Mouse (Mus musculus) urinary bladder, adult 18-20 months (tissue): ENCODE measurements at regions not wholly inside any gene's neighbourhood (a gene's known extent, or its start where the extent isn't known, plus 50 kb on each side); places are given as distances from the start of the nearest gene placed in this dataset.
A peak's percentile ranks its signal among the peaks of the same experiment; 100 is the strongest.
"Not testable (repeated sequence)": the region's sequence is repeated elsewhere in the genome, so short reads cannot be mapped to it uniquely, and the experiment has no call there.

Experiments used
- DNase-seq, 2 experiments: peaks; one replicate each; pipeline ENCODE4 v3.0.0; 2022; ENCODE audit warnings: low spot score in 2 of 2, mixed read lengths in 2 of 2

DNA sequence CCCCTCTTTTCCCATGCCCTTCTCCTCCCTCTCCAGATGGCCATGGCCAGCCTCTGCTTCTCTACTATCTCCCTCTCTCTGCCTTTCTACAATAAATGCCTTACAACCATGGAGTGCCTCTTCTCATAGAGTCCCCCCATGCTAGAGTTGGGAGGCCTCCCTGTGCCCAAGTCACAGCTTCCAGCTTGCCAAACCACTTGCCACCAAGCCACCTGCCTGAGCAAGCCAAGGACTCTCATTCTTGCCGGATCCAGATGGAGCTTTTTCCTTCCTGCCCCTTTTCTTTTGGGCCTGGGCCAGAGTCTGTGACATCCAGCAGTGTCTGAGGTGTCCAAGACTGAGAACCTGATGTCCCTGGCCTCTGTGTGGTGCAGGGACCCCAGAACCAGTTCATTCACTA, 367.4 kb upstream of the Arhgap42 start:
- no peak for DNase-seq

DNA sequence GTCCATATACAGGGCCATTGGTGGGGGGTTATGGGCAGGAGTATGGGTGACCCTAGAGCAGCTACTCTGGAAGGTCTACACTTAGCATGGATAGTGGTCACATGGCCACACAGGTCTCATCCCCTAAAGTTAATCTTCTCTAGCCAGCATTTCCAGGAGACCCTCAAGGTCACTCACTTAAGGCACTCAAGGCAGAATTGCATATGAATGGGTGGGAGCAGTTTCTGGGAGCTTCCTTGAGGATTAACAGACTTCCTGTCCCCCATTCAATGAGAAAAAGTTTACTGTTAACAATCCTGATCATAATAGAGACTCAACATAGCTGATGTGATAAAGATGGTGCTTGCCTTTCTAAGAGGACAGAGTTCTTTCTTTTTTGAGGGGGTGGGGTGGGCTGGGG, 352.4 kb upstream of the Arhgap42 start:
- DNase-seq, result no peak

DNA sequence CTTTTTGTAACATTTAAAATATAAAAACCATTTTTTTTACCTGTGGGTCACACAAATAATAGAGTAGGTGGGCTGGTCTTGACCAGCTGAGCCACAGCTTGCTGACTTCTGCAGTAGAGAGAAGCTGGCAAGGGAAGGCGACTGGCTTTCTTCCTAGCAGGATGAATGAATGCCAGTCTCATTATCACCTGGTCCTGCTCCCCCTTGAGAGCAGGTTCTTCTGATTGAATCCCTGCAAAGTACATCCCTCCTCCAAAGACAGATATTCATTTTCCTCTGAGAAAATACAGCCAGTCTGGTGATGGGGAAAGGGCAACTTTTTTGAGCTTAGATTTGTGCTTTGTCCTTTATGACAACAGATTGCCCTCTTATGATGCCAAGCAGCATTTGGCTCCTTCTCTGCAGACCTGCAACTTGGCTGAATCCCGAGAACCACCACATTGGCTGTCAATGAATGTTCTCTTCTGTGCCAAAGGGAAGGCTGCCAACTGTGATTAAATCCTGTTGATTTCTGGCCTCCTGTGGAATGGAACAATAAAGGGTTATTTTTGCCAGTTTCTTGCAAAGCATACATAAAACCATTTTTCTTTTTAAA, 344.2 kb upstream of the Arhgap42 start:
- no peak for DNase-seq

DNA sequence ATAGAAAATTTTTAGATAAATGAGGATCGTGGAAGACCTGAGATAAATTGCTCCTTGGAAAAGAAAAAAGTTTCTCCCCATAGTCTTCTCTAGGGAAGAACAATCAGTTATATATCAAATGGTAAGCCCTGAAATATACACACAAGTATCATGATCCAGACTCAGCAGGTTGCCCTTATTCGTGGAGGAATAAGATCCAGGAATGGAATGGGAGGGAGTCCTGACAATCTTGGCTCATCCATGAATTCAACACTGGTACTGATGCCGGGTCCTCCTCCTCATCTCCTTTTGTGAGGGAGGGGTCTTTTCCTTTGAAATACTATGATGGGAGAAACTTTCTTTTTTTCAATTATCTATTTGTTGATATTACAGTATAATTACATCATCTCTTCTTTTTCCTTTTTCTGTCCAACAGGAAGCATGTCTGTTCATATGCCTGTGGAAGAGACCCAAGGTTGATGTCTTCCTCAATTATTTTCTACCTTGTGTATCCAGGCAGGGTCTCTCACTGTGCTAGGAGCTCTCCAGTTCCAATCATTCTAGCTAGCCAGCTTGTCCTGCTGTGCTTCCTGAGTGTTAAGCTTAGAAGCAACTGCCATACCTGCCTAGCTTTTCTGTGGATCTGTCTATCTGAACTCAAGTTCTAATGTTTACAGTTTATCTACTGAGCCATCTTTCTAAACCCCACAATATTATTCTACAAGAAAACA, 343.6 kb upstream of the Arhgap42 start:
- no peak for DNase-seq

- DNase-seq, result no peak
These were observed 329.2 kb upstream of the Arhgap42 start for GRCm38 (mm10) chr9:9568040-9568649.

GRCm38 (mm10) chr9:9564551-9564950, 325.6 kb upstream of the Arhgap42 start:
- no peak for DNase-seq

DNA sequence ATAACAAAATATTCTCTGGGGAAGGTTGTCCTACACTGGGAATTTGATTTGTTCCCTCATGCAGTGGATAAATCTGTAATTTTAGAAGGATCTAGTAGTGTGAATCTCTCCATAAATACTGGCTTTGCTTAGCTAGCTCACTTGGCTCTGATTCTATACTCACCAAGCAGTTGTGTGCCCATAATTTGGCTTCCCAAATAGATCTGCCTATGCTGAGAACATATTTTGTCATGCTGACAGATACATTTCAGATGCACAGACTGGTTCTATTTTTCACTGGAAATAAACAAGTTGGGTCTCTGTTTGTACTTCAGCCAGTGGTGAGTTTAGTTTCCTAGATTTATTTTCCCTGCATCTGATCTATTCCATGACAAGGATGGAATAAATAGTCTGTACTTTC, 309.8 kb upstream of the Arhgap42 start:
- no peak for DNase-seq

GRCm38 (mm10) chr9:9547570-9547969, 308.7 kb upstream of the Arhgap42 start:
- DNase-seq, result no peak

- no peak for DNase-seq
These were observed 308.2 kb upstream of the Arhgap42 start for GRCm38 (mm10) chr9:9547121-9547520.

DNA sequence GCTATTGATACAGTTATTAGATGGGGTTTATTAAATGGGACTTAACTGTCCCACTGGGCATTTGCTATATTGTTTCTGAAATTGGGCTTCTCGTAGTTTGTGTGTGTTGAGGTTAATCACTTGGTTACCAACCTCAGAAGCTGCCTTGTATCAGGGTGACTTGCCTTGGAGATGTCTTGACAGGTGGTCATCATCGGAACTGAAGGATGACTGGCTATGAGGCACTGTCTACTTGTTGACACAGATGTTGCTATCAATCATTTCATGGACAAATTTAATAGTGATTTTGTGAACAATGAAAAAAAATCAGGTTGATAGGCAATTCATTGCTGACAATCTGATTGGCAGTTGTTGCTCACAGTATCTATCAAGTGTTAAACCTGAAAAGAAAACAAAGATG, 261.4 kb upstream of the Arhgap42 start:
- no peak for DNase-seq

- DNase-seq, result no peak
These were observed 254.8 kb upstream of the Arhgap42 start for GRCm38 (mm10) chr9:9493594-9494182.

GRCm38 (mm10) chr9:9477145-9477544, 238.2 kb upstream of the Arhgap42 start:
- DNase-seq, result no peak

DNA sequence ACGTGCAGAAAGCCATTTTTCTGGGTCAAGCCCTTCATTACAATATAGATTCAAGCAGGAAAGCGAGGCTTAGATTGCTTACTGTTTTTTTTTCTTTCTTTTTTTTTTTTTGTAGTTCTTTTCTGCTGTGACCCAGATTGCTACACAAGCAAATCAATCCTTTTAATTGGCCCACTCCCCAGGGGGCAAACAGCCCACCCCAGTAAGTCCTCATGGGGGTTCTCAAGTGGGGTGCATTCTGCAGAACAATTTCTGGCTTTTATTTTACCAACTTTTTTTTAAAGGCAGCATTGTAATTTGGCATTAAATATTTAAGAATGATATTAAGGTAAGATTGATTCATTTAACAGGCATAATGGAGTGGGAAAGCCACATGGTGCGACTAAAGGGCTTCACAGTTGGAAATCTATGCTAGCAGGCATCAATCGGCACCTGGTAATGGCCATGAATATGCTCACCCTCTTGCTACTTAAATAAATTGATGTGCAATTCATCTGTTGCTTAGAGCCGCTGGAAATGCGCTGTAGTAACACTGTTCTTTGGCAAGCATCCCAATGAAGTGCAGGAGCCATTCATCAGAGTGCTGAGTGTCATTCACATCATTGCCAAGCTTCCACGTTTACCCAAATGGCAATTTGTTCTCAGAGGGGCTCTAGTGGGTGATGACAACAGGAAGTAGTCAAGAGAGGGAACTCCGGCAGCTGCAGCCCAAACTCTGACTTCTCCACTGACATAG, 236.3 kb upstream of the Arhgap42 start:
- DNase-seq, result no peak

GRCm38 (mm10) chr9:9444213-9444612, 205.3 kb upstream of the Arhgap42 start:
- no peak for DNase-seq

DNA sequence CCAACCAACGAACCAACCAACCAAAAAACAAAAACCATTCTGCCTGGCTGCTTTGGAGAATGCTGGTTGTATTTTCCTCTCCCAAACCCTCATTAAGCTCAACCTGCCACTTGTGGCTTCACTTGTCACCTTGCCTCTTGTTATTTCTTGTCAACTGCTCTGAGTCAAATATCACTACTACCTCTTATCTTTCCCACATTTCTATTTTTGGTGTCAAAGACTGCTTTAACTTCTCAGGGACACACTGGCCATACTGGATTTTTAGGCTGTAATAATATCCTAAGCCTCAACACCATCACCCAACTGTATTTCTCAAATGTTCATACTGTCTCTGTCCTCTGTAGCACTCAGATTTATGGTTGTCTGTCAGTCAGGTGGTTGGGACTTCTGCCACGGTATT, 181.4 kb upstream of the Arhgap42 start:
- no peak for DNase-seq

DNA sequence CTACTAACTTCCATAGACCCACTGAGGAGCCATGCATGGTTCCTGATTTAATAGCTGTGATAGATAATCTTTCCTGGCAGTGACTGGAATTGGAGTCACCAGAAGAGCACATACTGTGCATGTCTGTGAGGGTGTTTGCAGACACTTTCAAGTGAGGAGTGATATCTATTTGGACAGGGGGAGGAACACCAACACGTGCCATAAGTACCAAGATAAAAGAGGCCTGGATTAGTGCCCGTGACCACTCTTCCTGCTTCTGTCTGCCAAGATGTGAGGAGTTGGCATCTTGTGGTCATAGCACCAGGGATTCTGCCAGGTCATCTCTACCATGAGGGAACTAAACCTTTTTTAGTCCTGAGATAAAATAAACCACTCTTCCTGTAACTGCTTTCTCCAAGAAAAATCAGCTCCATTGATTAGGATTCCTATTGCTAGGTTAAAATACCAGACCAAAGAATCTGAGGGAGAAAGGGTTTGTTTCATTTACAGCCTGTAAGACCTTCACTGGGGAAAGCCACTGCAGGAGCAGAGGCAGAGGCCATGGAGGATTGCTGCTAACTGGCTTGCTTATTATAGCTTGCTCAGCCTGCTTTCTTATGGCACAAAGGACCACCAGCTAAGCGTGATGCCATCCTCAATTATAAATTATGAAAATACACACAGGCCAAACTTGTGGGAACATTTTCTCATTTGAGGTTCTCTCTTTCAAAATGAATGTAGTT, 173.7 kb upstream of the Arhgap42 start:
- no peak for DNase-seq

DNA sequence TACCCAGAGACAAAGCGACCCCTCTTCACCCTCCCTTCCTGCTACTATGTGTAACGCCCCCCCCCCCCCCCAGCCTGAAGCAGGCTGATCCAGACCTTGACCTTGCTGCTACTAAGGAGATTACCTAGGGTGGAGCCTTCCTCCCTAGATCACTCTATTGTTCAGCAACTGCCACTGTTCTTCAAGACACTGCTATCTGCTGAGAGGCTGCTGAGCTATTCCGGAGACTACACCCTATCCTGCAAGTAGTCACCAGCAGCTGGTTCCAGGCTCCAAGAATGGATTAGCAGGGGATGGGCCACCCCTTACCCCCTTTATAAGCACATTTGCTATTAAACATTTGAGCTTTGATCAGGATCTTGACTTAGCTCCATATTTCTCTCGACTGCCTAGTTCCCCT, 155.3 kb upstream of the Arhgap42 start:
- DNase-seq, result not testable (repeated sequence)

GRCm38 (mm10) chr9:9376650-9377189, 137.8 kb upstream of the Arhgap42 start:
- DNase-seq, result no peak

- DNase-seq, result peak; percentile 31 to 44
These were observed 136.5 kb upstream of the Arhgap42 start for GRCm38 (mm10) chr9:9375304-9375904.

GRCm38 (mm10) chr9:9372594-9372993, 133.7 kb upstream of the Arhgap42 start:
- DNase-seq, result no peak

DNA sequence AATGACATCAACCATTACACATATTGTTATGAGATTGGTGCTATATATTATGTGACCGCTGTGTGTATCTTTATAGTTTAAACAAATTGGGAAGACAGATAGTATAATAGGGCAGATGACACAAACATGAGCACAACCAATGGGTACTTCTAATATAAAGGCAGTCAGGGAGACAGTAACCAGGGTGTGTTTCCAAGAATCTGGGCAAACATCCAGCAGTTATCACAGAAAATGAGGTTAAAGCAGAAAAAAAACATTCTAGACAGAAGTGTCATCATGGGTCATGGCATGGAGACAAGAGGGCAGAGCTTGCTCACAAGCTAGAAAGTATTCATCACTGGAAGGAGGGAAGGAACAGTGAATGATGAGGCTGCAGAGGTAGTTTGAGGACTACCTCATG, 129.8 kb upstream of the Arhgap42 start:
- DNase-seq, result no peak
